Mouse (Mus musculus): ENCODE measurements around the gene Efemp2.
A peak's percentile ranks its signal among the peaks of the same experiment; 100 is the strongest.

Gene Efemp2

DNA sequence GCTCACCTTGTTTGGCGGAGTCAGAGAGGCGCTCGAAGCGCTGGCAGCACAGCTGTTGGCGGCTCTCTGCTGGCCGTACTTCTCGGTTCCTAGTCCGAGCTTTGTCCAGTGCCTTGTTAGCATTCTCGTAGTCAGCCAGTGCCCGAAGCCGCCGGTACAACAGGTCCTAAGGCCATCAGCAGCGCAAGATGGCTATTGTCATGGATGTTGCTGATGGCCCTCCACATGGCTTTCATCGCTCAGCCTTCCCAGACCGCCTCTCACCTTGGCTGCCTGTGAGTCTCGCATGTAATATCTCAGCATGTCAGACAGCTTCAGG is 22.3 kb downstream of the Efemp2 start:
- DNase-seq (ENCODE audit: low read depth, low spot score), result no peak

DNA sequence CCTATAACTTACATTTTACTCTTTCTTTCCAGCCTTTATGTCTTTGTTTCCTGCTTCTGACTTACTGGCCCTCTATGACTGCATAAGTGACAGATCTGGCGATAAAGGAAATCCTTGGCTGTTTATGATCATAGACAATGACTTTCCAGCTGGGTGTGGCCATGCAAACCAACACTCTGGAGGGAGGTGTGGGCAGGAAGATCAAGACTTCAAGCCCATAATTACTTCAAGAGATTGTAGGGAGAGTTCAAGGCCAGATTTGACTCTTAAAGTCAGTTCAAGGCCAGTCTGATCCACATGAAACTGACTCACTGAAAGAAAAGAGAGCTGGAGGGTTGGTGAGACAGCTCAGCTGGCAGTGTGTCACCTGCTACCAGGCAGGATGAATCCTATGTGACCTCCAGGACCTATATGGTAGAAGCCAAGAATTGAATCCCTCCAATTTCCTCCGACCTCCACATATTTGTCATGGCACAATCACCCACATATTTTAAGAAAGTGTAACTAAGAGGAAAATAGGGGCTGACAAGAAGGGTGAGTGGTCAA is 26.6 kb downstream of the Efemp2 start:
- DNase-seq (ENCODE audit: low read depth, low spot score), result no peak

DNA sequence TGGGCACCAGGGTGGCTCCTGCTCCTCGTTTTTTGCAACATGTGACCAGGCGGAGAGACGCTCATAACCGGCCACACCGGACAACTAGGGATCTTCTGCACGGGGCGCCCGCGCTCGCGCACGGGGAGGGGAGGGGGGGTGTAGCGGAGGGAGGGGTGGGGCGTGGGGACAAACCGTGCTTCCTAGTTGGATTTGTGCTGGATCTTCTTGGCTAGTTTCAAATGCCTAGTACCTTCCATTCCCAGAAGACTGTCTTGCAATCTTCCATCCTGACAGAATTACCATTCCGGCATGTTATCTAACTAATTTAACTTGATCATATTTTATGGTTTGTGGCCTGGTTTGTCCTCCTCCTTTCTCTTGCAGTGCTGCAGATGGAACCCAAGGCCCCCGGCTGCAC is 29.9 kb downstream of the Efemp2 start, which contains the start of gene 1700020D05Rik:
Gene 1700020D05Rik (minus strand): TSS at position 101 of the 400 bp plus-strand sequence.
- DNase-seq (ENCODE audit: low read depth, low spot score), result no peak

DNA sequence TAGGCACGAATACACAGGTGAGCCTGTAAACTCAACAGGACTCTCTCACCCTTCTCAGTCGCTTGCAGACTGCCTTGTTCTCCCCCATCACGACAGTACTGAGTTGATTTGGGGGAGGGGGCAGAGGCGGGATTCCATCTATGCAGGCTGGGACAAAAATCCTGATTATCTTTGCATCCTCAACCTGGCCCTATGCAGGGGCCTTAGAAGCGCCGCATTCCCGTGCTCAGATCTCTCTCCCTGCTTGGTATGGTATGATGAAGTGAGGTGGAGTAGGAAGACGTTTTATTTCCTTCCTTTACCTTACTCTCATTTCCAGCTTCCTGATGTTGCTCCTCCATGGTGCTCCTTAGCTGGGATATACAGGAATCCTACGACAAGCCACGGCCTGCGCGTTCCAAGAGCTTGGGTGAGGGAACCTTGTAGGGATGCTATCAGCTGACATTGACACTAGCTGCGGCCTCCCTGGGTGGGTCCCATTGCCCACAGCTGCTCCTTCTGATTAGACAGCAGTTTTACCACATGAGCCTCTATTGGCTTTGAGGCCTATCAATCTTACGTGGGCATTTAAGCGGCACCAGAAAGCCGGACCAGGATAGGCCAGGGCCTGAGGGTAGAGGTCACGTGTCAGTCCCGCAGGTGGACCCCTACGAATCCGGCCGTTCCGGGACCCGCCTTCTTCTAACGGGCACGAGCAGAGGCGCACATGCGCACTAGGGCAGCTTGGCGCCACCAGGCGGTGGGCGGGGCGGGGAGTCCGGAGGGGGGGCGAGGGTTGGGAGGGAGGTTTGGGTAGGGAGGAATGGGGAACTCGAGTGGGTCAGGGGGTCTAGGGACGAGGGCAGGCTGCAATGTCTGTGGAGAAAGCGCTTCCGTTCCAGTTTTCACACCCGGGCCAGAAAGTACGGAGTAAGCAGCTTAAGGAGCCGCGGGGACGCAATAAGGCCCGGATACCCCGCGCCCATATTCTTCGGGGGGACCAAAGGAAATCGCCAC is 36.6 kb downstream of the Efemp2 start, which contains the start of gene Snx32:
Gene Snx32 (minus strand): TSS at position 508 of the 996 bp plus-strand sequence.
- peak; percentile 98 for DNase-seq (ENCODE audit: low read depth, low spot score)

DNA sequence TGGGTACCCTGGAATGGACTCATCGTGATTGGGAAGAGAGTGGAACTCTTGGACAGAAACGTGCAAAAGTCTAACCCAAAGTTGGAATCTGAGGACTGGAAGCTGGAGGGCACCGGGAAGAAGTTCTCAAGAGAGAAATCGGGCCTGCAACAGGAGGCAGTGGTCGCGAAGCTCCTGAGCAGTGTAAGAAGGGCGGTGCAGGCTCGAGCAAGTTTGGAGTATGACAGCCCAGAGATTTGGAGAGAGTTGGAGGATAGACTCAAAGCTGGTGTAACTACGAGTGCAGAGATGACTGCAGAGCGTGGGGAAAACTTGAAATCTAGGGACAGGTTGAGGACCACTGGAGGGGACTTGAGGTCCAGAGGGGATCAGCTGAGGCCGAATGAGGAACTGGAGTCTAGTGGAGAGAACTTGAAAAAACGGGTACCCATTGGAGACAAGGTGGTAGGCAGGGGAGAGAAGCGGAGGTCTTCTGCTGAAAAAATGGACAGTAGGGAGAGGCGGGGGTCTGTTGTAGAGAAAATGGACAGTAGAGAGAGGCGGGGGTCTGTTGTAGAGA is 37.4 kb downstream of the Efemp2 start:
- peak; percentile 20 for DNase-seq (ENCODE audit: low read depth, low spot score)

DNA sequence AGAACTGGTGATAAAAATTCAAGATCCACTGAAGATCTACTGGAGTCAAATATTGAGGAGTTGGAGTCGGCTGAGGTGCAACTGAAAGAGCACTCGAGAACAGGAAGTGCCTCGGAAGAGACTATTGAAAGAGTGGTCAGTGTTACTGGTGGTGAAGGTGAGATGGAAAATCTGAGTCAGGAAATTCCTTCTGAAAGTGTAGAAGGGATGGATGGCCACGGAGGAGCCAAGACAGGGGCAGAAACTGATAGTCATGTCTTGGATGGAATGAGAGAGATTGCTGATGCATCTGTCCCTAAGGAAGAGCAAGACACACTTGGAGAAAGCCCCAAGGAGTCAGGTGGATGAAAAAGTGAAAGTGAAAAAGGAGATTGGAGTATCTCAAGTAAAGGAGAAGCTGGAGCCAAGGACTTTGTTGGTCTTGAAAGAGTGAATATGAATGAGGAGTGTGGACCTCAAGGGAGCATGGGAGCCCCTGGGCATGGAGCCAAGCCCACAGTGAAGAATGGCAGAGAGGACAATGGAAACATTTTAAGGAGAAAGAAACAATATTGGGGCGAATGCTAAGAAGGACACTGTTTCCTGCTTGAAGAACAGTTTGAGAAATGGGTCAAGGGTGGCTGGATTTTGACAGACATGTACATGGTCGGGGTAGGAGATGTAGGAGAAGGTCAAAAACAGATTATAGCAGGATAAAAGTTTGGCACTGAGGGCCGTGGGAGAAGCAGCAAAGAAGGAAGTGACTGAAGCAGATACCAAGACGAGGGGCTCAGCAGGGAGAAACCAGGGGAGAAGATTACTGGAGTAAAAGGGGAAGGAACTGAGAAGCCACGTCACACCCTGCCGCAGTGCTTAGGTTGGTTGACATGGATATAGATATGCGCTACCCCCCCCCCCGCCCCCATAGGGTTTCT is 38.6 kb downstream of the Efemp2 start:
- no peak for DNase-seq (ENCODE audit: low read depth, low spot score)

DNA sequence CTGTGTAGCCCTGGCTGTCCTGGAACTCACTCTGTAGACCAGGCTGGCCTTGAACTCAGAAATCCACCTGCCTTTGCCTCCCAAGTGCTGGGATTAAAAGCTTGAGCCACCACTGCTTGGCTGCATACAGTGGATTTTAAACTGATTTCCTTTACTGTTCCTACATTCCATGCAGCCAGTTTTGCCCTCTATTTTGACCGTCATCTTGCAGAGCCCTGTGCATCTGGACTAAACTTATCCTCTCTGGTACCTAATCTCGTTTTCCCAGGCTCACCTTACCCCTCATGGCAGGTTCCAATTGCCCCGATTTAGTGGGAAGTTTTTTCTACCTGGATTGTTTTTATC is 39.2 kb downstream of the Efemp2 start:
- DNase-seq (ENCODE audit: low read depth, low spot score), result no peak

DNA sequence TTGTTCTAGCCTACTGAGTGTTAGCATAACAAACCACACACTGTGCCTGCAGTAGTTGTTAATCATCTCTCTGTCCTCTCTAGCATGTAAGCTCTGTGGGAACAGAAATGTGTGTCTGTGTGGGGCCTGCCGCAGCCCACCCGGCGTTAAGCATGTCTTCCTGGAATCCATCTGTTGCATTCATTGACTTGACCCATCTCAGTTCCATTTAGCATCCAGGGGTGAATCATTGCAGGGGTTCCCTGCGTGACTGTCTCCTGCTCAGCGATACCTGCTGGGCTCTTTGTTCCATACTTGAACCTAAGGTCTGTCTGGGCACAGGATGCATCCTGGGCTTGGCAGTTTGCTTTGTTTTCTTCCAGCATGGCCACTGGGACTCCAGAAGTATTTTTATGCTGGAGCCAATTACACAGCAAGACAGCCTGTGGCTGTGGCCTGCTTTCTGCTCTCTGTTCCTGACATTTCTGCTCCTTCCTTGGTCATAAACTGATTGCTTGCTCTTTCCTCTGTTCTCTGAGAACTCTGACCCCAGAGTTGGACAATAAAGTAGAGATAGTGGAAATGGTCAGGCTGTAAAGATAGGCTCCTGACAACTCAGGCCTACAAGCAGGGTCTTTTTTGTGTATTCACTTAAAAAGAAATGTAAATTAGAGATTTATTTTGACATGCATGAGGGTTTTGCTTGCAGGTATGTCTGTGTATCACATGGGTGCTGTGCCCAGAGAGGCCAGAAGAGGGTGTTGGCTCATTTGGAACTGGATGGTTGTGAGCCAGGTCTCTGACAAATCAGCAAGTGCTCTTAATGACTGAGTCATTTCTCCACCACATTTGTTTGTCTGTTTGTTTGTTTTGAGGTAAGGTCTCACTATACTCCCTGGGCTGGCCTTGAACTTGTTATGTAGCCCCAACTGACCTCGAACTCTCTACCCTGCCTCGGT is 42.4 kb downstream of the Efemp2 start:
- DNase-seq (ENCODE audit: low read depth, low spot score), result no peak

DNA sequence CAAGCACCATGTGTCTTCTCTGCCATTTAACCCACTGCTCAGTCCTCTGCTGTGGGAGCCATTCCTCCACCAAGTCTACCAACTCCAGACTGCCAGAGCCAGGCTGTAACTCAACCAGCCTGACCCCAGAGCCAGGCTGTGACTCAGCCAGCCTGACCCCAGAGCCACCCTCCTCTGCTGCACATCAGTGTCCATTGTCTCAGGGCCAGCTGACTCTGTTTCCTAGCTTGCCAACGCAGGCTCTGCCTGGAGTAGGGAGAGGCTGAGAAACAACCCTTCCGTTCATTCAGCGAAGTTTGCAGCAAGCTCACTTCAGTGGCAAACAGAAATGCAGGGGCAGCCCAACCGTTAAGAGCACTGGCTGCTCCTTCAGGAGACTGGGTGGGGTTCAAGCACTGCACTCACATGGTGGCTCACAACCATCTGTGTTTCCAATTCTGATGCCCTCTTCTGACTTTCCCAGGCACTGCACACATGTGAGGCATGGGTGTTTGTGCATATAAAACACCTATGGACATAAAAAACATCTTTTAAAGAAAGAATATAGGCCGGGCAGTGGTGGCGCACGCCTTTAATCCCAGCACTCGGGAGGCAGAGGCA is 43.3 kb downstream of the Efemp2 start:
- DNase-seq (ENCODE audit: low read depth, low spot score), result no peak

DNA sequence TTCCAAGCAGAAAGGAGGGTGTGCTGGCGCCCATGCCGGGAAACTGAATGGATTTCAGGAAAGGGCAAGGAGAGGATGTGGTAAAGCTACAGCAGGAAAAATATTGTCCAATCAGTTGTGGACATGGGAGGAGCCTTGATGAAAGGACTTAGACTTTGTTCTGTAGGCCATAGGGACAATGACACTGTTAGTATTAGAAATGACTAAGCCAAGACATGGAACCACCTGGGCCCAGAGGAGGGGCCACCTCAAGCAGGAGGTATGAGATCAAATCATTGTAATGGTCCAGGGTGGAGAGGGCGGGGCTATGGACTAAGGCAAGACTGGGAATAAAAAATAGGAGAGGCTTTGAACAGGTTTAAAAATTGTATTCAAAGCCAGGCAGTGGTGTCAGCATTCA is 45.0 kb downstream of the Efemp2 start:
- DNase-seq (ENCODE audit: low read depth, low spot score), result no peak

DNA sequence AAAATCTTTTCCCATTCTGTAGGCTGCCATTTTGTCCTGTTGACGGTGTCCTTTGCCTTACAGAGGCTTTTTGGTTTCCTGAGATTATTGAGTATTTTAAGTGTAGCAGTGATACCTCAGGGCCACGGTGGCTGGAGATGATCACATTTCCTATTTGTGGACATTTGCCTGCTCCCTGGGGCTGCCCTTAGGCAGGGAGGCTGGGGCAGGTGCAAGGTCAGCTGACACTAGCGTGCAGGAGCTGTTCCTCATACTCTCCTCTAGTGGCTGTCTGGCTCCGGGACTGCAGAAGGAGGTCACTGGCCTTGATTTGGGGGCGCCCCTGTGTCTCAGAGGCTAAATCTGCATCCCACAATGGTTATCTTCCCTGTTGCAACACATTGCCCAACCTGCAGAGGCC is 51.5 kb downstream of the Efemp2 start:
- no peak for DNase-seq (ENCODE audit: low read depth, low spot score)

DNA sequence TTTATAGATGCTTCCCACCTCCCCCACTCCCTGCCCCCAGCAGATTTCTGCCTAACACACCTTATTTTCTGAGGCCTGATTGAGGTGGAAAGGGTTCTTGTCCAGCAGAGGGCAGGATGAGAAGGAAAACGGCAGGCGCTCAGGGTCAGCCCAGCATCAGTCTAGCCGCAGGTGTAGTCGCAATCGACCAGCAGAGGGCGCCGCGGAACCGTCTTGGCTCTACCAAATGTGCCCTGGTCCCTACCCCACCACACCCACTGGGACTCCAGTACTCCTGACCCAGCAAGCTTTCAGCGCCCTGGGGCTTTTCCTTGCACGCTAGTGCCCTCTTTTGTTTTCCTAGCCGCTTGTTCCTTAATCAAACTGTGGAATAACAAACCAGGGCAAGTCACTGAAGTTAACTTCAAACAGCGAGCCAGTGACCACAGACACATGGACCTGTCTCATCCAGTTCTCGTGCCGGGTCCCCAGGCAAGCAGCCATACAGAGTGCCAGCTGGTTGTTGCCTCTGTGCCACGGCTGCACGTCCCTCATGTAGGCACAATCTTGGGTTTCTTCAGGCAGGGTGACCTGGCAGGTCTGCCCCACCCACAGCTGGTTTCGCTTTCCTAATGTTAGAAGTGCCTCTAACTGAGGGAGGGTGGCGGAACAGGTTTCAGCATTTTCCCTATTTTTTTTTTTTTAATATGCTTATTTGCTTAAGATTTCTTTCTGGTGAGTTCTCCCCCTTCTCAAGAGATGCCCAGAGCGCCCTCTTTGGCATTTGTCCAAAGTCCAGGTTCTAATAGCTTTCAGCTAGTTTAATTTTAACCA is 55.8 kb downstream of the Efemp2 start:
- peak; percentile 81 for DNase-seq (ENCODE audit: low read depth, low spot score)

DNA sequence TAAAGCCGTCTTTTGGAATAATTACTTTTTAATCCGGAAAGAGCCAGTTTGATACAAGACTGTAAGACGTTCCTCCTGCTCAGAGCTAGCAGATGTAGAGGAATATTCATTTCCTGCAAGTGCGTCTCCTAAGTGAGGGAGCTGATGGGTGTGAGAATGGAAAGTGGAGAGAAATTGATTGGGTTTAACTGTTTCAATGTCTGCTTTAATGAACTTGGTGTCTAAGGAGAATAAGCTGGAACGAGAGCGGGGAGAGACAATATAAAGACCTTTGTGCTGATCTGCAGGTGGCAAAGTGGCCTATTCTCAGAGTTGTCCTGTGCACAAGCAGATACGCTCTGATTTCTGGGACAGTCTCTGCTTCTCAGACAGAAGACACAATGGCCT is 56.4 kb downstream of the Efemp2 start:
- DNase-seq (ENCODE audit: low read depth, low spot score), result no peak

All from c-Kit-negative CD71-positive TER-119-positive erythroid progenitor cells, embryonic 14.5 days (primary cell).